Mouse (Mus musculus) adrenal gland (tissue): ENCODE results near the gene Cxcl10.
"Not testable (repeated sequence)": the region's sequence is repeated elsewhere in the genome, so short reads cannot be mapped to it uniquely, and the experiment has no call there.

Experiments used
- intact Hi-C: fragments of 180-260 bp; cut with DNase I; formaldehyde crosslinking; loops from one replicate; pipeline ENCODE4 v1.15.1; 2025

Cxcl10 gene

GRCm38 (mm10) chr5:92369151-92369994 lies 20.7 kb upstream of the Cxcl10 start:
- intact Hi-C loops: no loop called here

DNA sequence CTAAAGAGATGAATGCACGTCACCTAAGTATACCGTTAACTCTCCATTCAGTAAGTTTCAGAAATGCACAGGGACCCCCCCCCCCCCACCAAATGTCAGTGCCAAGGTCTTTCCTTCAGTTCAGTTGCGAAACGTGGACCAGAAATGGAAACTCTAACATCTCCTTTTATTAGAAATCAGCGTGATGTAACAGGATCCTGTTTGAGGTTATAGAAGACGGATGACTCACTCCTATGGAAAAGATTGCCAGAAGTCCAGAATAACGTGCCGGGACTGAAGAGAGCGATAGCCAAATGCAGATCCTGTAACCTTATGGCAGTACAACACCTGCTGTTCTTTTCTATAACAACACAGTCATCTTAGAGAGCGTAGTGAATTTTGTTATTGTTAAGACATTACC lies 19.7 kb upstream of the Cxcl10 start:
- intact Hi-C loops: no loop called here

- intact Hi-C loops: no loop called here
Measured at GRCm38 (mm10) chr5:92366565-92366964, 17.9 kb upstream of the Cxcl10 start.

- intact Hi-C loops: no loop called here
Measured at GRCm38 (mm10) chr5:92365146-92365705, 16.5 kb upstream of the Cxcl10 start.

DNA sequence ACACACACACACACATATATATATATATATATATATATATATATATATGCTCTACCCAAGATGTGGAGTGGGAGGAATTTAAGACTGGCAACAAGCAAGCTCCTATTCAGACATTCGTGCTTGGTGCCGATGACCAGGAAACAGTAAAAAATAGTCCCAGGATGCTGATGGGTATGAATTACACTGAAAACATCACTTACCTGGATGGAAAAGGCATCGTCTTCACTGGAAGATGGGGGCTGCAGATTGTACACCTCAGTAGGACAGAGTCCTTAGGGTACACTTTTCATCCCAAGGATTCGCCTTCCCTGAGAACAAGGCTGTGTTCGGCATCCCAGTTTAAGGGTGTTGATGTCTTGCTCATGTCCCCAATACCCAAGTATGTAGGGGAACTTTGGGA lies 15.3 kb upstream of the Cxcl10 start:
- intact Hi-C loops: no loop called here

- intact Hi-C loops: no loop called here
Measured at GRCm38 (mm10) chr5:92363179-92363578, 14.5 kb upstream of the Cxcl10 start.

DNA sequence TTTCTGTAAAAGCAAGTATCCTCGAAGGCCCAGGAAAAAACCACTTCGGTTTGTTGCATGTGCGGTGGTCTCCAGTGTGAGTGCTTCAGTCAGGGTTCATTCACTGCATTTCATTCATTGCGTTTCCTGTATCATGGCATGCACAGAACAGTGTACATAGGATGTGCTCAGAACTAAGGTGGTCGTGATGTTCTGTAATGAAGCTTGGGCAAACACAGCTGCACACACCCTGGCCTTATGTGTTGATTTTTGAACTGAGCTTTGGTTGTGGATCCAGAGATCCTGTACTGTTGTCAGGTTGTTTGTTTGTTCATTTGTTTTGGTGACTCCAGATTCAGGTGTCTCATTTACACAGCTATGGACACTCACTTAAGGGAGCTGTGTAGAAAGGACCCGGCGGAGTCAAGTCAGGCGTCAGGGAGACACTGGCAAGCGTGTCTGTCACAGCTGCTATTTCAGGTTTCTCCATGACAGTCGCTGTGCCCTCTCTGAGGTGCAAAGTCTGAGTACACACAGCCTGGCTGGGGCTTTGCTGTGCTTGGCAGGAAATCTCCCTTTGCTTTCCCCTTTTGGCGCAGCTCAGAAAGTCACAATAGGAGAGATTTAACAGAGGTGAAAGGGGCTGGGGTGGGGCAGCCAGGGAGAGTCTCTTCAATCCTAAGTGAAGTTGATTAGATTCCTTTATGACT lies 10.2 kb upstream of the Cxcl10 start:
- intact Hi-C loops: no loop called here

- intact Hi-C loops: no loop called here
Measured at GRCm38 (mm10) chr5:92358033-92358432, 9.3 kb upstream of the Cxcl10 start.

- intact Hi-C loops: no loop called here
Measured at GRCm38 (mm10) chr5:92353517-92353916, 4.8 kb upstream of the Cxcl10 start.

DNA sequence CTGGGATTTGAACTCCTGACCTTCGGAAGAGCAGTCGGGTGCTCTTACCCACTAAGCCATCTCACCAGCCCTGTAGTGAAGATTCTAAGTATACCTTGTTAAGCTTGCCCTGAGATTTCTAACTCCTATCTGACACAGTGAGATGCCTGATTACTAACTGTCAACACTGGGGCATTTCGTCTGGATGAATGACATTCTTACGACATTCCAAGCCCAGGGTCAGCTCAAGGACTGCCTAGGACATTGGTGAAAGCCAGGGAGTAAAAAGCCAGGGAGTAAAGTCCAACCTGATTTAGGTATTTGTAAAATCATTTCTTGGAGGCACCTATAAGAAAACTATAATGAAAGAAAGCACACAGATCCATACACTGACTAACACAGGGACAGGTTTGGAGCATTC lies 4.0 kb upstream of the Cxcl10 start:
- intact Hi-C loops: not testable (repeated sequence)

- intact Hi-C loops: no loop called here
Measured at GRCm38 (mm10) chr5:92349731-92350130, 1.0 kb upstream of the Cxcl10 start.

GRCm38 (mm10) chr5:92345006-92345405 lies 3.7 kb downstream of the Cxcl10 start:
- intact Hi-C loops: no loop called here

DNA sequence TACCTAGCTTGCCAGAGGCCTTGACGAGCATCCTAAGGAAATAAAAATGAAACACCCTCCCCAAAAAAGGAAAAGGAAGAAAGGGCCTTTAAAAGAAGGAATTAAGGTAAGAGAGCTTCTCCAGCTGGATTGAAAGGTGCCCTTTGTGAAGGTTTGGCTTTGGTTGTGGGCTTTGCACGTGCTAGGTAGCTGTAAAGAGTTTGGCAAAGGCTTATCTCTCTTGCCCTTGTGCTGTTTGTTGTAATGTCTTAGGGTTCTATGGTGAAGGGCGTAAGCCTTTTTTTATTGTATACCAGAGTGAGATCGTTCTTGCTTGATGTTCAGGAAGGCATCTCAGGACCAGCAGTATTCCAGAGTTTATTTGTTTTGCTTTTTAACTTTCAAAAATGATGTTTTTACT lies 8.1 kb downstream of the Cxcl10 start:
- intact Hi-C loops: no loop called here

DNA sequence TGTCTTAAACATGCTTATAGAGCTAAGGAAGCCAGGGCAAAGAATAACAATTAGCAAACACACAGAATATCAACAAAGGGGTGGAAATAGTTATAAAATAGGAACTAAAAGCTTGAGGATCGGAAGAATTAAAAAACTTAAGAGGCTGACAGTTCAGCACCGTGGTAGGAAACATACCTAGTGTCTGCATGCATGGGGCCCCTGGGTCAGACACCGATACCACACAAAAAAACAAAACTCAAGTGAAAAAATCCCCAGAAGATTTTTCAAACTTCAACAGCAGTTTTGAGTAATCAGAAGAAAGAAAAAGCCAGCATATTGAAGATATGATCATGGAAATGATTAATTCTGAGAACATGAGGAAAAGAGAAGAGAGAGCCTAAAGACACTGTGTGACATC lies 11.9 kb downstream of the Cxcl10 start:
- intact Hi-C loops: no loop called here

- intact Hi-C loops: no loop called here
Measured at GRCm38 (mm10) chr5:92332359-92332840, 16.3 kb downstream of the Cxcl10 start.

- intact Hi-C loops: no loop called here
Measured at GRCm38 (mm10) chr5:92331635-92332338, 16.9 kb downstream of the Cxcl10 start, which contains the start of gene Art3. Gene Art3 (plus strand): TSS chr5:92331827.

- intact Hi-C loops: no loop called here
Measured at GRCm38 (mm10) chr5:92331122-92331521, 17.6 kb downstream of the Cxcl10 start.

GRCm38 (mm10) chr5:92327929-92328328 lies 20.8 kb downstream of the Cxcl10 start, which contains the start of gene Cxcl9:
Gene Cxcl9 (minus strand): TSS chr5:92328079.
- intact Hi-C loops: no loop called here

GRCm38 (mm10) chr5:92327367-92327766 lies 21.3 kb downstream of the Cxcl10 start:
- intact Hi-C loops: no loop called here

DNA sequence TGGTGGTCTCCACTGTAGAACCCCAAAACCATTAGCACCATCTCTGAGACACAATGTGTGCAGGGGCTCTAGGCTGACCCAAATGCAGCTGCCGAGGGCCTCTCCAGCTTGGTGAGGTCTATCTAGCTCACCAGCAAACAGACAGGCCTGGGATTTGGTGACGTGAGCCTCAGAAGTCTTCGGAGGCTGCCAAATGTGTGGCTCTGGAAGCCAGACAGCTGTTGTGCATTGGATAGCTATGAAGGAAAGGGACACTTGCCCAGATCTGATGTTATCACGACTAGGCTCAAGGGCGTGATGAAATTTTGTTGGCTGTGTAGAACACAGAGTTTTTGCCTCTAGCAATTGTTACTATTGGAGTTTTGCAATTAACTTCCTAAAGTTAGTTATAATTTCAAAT lies 25.4 kb downstream of the Cxcl10 start:
- intact Hi-C loops: no loop called here

GRCm38 (mm10) chr5:92322612-92323011 lies 26.1 kb downstream of the Cxcl10 start:
- intact Hi-C loops: no loop called here
